Mouse (Mus musculus) E14TG2a.4 (cell line): ENCODE data around the gene Mbd6.

Source experiments
- H3K27me3 ChIP-seq: 2 replicates; pipeline ENCODE4 v1.6.1; 2014; ENCODE audit warnings: low read length, control low read depth; ENCODE audit not compliant: insufficient read depth
- H3K36me3 ChIP-seq: 2 replicates; pipeline ENCODE4 v1.6.1; 2014; ENCODE audit warnings: low read length, control low read depth; ENCODE audit not compliant: insufficient read depth
- H3K4me1 ChIP-seq: replicated peaks from 2 replicates; pipeline ENCODE4 v1.6.1; 2014; ENCODE audit warnings: low read depth, low read length, control low read depth
- H3K4me3 ChIP-seq: replicated peaks from 2 replicates; pipeline ENCODE4 v1.5.1; 2014; ENCODE audit warnings: mild to moderate bottlenecking, low read length
- H3K9me3 ChIP-seq: 2 replicates; pipeline ENCODE4 v1.6.1; 2014; ENCODE audit warnings: low read length, control low read depth
- CTCF ChIP-seq: conservative IDR thresholded peaks from 2 replicates; pipeline ENCODE4 v1.5.1; 2014; ENCODE audit warnings: low read length
- NANOG ChIP-seq: IDR thresholded peaks from 2 replicates; pipeline ENCODE4 v1.6.1; 2014; ENCODE audit warnings: borderline replicate concordance, low read length, mixed read lengths
- POU5F1 ChIP-seq: IDR thresholded peaks from 2 replicates; pipeline ENCODE4 v1.6.1; 2014; ENCODE audit warnings: low read length, borderline replicate concordance

The Mbd6 gene

GRCm38 (mm10) chr10:127264336-127264735, 24.5 kb downstream of the Mbd6 start:
- peaks cover 40% of the 10 kb centered on the region for H3K36me3 ChIP-seq
- H3K4me1 ChIP-seq, result peaks cover 92% of the 10 kb centered on the region
- no peak for TF ChIP-seq NANOG
- TF ChIP-seq POU5F1, result no peak
- no peak for TF ChIP-seq CTCF
- H3K4me3 ChIP-seq, result peak overlapping the region; percentile 29
- no peaks in the 10 kb centered on the region for H3K27me3 ChIP-seq
- no peaks in the 10 kb centered on the region for H3K9me3 ChIP-seq

GRCm38 (mm10) chr10:127263631-127264030, 25.2 kb downstream of the Mbd6 start:
- peaks cover 40% of the 10 kb centered on the region for H3K36me3 ChIP-seq
- H3K9me3 ChIP-seq, result no peaks in the 10 kb centered on the region
- no peaks in the 10 kb centered on the region for H3K27me3 ChIP-seq
- peaks cover 92% of the 10 kb centered on the region for H3K4me1 ChIP-seq
- peak overlapping the region; percentile 83 for H3K4me3 ChIP-seq
- TF ChIP-seq CTCF, result no peak
- no peak for TF ChIP-seq NANOG
- TF ChIP-seq POU5F1, result no peak

- peak within 1 kb of the TSS; percentile 83 for H3K4me3 ChIP-seq
- no peaks in the 10 kb centered on the region for H3K27me3 ChIP-seq
- H3K4me1 ChIP-seq, result peaks cover 92% of the 10 kb centered on the region
- no peak for TF ChIP-seq CTCF
- no peak for TF ChIP-seq NANOG
- TF ChIP-seq POU5F1, result no peak
- H3K9me3 ChIP-seq, result no peaks in the 10 kb centered on the region
- H3K36me3 ChIP-seq, result peaks cover 40% of the 10 kb centered on the region
Measured at GRCm38 (mm10) chr10:127262548-127263398, 26.0 kb downstream of the Mbd6 start, which contains the start of gene Kif5a. Kif5a (minus strand) TSS chr10:127263348.

- TF ChIP-seq CTCF (no peak), POU5F1 (no peak), NANOG (no peak)
- Histone ChIP-seq H3K4me1 (peaks cover 92% of the 10 kb centered on the region), H3K36me3 (peaks cover 41% of the 10 kb centered on the region), H3K9me3 (no peaks in the 10 kb centered on the region), H3K4me3 (peak overlapping the region; percentile 83), H3K27me3 (no peaks in the 10 kb centered on the region)
Measured at GRCm38 (mm10) chr10:127261706-127262547, 26.9 kb downstream of the Mbd6 start.

GRCm38 (mm10) chr10:127258489-127258888, 30.3 kb downstream of the Mbd6 start:
- H3K36me3 ChIP-seq, result peaks cover 47% of the 10 kb centered on the region
- H3K27me3 ChIP-seq, result no peaks in the 10 kb centered on the region
- H3K9me3 ChIP-seq, result no peaks in the 10 kb centered on the region
- peaks cover 72% of the 10 kb centered on the region for H3K4me1 ChIP-seq
- 0 out of 2 replicates have a peak overlapping the region, but pooled peaks have one; percentile 8 for H3K4me3 ChIP-seq
- TF ChIP-seq CTCF, result no peak

GRCm38 (mm10) chr10:127257790-127258189, 31.0 kb downstream of the Mbd6 start:
- Histone ChIP-seq H3K4me3 (no peak overlapping the region), H3K27me3 (no peaks in the 10 kb centered on the region), H3K4me1 (peaks cover 70% of the 10 kb centered on the region), H3K36me3 (peaks cover 47% of the 10 kb centered on the region), H3K9me3 (no peaks in the 10 kb centered on the region)
- TF ChIP-seq NANOG (no peak), CTCF (no peak), POU5F1 (no peak)

GRCm38 (mm10) chr10:127255625-127256345, 33.0 kb downstream of the Mbd6 start:
- Histone ChIP-seq H3K36me3 (peaks cover 42% of the 10 kb centered on the region), H3K27me3 (no peaks in the 10 kb centered on the region), H3K4me1 (peaks cover 63% of the 10 kb centered on the region), H3K4me3 (no peak overlapping the region), H3K9me3 (no peaks in the 10 kb centered on the region)
- TF ChIP-seq NANOG (no peak), POU5F1 (no peak), CTCF (no peak)

- Histone ChIP-seq H3K9me3 (no peaks in the 10 kb centered on the region), H3K4me1 (peaks cover 46% of the 10 kb centered on the region), H3K27me3 (no peaks in the 10 kb centered on the region), H3K4me3 (no peak overlapping the region), H3K36me3 (peaks cover 33% of the 10 kb centered on the region)
- no peak for TF ChIP-seq POU5F1
- TF ChIP-seq CTCF, result no peak
- TF ChIP-seq NANOG, result no peak
Measured at GRCm38 (mm10) chr10:127250810-127251209, 38.0 kb downstream of the Mbd6 start.
